Mouse (Mus musculus) gastrocnemius, postnatal 25 days (tissue): Measurements from ENCODE around the gene Hmbs. TPM values are rescaled to one million over a fixed set of nuclear protein-coding genes. Genes with fewer than 3 reads are reported as not detected.
"Not testable (repeated sequence)": the region's sequence is repeated elsewhere in the genome, so short reads cannot be mapped to it uniquely, and the experiment has no call there.

Source experiments
- DNase-seq: peaks from one replicate; pipeline ENCODE4 v3.0.0; 2022
- total RNA-seq, 2 experiments: library from RNA; stranded (reverse); gene quantifications; 1 replicate in 1 of 2; 2 replicates in 1 of 2; pipeline ENCODE4 v1.2.3; 2021

Gene Hmbs
- total RNA-seq, 2 experiments from 2014 or later, result 20.3 to 24.3 TPM

DNA sequence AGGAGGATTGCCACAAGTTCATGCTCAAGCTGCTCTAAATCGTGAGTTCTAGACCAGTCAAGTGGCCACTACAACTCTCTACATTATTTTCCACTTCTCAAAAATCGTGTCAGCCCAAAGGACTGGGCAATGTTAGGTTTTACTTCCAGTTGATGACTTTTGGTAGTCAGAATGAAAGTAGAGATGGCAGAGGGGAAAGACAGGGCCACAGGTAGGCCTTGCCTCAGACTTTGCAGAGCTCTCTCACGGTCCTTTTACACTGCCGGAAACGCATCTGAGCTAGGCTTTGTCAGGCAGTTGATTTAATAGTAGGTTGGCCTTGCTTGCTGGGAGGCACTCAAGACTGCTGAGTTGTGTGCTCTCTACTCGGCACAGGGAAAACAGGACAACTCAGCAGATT is 19.9 kb downstream of the Hmbs start:
- no peak for DNase-seq

DNA sequence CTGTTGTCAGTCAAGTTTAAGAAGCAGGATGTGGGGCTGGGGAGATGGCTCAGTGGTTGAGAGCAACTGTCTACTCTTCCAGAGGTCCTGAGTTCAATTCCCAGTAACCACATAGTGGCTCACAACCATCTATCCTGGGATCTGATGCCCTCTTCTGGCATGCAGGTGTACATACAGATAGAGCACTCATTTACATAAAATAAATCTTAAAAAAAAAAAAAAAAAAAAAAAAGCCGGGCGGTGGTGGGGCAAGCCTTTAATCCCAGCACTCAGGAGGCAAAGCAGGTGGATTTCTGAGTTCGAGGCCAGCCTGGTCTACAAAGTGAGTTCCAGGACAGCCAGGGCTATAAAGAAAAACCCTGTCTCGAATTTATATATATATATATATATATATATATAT is 20.4 kb downstream of the Hmbs start:
- not testable (repeated sequence) for DNase-seq

DNA sequence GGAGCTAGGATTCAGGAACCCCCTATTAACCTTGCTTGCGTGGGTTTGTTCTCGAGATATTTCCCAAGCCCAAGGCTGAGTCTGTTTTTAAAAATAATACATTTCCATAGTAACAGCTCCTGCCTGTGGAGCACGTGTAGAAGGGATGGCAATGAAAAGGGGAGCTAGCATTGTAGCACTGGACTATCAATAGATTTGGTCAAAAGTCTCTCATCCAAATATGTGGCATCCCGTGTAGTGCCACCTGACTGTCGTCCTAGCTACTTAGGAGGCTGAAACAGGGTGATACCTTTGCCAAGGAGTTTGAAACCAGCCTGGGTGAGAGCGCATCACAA is 23.3 kb downstream of the Hmbs start:
- no peak for DNase-seq

DNA sequence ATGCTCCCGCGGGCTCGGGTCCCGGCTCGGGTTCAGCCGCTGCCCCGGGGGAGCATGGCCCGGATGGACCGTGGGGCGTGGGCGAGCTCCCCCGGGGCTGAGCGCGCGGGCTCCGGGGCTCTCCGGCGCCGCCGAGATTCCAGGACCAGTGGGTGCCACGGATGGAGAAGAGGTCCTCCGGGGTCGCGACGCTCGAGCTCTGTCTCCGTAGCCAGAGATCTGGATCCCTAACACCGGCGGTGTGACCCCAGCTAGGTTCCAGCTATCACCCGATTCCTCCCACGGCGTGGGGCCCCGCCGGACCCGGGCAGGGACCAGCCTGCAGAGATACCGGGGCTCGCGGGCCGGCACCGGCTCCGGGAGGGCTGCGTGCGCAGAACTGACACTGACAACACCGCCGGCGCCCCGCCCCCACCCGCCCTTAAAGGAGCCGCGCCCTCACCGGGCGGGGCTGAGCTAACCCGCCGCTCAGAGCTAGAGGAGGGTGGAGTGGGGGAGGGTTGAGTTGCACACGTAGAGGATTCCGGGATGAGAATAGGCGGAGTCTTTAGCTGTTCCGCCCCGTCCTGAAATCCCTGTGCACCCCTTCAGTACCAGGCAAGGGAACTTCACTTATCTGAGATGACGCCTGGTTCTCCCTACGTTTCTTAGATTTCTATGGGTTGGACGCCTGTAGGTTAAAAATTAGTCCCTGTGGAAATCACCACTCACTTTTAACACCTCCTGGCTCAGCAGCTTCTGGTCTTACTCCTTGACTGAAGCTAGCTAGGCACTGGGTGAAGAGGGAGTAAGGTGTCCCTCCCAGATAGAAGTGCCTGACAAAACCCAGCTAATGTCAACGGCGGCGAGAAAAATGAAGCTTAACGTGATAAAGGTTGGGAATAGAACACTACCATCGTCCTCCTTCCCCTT is 23.9 kb downstream of the Hmbs start, which contains the start of gene C2cd2l:
Gene C2cd2l, minus strand, starts transcription at position 399 of the 912 bp plus-strand sequence.
- peak; percentile 93 for DNase-seq

DNA sequence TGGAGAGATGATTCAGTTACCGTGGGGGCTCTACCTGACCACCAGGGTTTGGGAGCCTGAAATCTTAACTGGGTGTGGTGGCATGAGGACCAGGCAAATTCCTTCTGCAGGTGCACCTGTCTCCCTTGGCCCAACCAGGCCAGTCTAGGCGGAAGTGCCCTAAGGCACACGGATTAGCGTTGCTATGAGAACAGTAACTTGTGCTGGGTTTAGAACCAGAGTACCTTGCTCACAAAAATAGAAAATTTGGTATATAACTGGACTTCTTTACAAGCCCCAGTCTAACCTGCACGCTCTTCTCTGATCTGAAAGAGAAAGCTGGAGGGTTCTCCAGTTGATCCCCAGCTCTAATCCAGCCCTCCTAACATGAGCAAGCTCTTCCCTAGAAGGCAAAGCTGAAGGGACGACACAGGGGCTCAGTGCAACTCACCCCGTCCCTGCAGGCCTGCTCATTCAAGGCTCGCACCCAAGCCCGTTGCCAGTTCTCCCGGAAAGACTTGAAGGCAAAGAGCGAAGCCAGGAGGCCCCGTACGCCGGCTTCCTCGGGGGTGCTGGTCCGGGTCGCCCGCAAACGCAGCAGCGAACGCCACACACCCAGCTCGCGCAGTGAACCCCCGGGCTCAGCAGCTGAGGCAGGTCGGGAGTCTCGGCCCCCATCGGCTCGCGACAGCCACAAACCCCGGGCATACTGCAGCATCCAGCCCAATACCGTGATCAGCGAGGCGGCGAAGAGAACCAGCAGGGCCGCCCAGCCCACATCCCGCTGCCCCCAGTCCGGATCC is 24.7 kb downstream of the Hmbs start:
- DNase-seq, result no peak

DNA sequence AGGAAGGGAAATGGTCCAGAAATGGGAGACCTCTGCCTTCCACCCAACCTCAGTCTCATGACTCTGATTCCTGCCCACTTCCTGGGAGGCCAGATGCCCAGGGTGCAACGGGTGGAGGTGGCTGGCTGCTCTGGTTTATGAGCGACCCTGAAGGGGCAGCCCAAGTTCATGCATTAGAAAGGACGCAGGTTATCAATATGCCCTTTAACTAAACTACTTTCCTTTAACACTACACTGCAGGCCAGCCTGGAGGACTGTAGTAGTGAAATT is 25.3 kb downstream of the Hmbs start:
- no peak for DNase-seq

DNA sequence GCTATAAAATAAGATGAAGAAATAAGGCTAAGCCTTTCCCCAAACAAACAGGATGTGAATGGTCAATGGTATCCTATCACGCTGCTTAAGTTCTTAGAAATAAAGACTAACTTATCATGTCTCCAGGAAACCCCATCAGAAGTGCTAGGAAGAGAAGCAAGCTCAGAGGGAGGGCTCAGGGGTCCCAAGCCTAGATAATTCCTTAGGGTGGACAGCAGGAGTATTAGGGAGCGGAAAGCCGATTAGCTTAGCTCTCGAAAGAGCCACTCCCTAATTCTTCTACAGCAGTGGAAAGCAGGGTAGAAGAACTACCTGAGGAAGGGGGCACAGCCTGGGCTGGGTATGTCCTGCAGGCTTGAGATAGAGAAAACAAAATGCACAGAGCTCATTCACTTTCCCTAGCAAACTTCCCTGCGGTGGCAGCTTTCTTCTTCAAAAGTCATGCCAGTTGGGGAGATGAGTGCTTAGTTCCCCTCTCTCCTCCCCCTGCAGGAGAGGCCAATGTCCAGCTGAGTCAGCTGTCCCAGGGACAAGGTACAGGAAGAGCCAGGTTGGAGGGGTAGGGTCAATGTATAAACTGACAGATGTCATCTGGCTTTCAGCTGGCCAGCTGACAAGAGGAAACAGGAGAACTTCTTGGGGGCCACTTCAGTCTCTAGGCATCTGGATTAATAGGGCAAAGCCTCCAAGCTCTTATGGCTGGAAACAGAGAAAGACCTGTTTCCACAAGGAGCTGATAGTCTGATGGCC is 25.8 kb downstream of the Hmbs start:
- DNase-seq, result no peak

DNA sequence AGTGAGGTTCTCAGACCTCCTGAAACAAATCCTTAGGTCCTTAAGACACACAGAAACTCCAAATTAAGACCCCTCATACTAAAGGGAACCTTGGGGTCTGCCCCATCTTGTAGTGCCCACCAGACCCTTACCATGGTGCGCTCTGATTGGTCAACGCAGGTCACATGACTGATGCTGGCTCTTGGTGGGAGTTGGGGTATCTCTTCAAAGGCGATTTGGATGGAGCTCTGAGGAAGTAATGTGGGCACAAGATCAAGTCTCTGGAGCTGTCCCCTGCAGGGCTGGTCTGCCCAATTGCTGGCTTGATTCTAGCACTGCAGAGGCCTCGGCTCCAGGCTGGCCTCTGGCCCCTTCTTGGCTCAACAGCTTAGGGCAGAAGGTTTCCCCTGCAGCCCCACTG is 26.6 kb downstream of the Hmbs start:
- no peak for DNase-seq

DNA sequence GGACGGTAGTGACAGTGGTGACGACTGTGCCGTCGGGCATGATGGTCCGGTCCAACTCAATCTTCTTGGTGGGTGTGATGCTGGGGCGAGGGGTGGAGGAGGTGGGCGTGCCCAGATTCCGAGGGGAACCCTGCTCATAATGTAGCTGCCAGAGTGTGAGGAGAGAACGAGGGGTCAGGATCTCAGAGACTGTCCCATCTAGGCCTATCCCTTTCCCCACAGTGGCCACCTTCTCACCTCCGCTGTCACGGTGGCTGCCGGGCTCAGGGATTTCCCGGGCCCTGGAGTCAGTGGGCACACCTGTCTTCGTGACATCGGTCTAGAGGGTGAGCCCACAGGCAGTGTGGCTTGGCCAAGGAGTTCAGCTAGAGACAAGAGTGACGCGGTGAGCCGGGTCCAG is 29.1 kb downstream of the Hmbs start:
- DNase-seq, result no peak

DNA sequence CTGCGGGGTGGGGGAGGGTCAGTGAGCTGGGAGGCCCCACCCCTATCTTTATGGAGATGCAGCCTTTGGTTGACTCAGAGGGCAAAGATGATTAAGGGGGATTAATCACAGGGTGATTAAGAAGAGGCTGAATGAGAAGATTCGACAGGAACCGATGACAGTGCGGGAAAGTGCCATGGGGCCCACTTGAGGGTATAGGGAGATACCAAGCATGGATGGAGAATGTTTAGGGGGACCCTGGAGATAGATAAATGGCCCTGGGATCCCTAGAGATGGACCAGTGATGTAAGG is 29.8 kb downstream of the Hmbs start:
- no peak for DNase-seq

DNA sequence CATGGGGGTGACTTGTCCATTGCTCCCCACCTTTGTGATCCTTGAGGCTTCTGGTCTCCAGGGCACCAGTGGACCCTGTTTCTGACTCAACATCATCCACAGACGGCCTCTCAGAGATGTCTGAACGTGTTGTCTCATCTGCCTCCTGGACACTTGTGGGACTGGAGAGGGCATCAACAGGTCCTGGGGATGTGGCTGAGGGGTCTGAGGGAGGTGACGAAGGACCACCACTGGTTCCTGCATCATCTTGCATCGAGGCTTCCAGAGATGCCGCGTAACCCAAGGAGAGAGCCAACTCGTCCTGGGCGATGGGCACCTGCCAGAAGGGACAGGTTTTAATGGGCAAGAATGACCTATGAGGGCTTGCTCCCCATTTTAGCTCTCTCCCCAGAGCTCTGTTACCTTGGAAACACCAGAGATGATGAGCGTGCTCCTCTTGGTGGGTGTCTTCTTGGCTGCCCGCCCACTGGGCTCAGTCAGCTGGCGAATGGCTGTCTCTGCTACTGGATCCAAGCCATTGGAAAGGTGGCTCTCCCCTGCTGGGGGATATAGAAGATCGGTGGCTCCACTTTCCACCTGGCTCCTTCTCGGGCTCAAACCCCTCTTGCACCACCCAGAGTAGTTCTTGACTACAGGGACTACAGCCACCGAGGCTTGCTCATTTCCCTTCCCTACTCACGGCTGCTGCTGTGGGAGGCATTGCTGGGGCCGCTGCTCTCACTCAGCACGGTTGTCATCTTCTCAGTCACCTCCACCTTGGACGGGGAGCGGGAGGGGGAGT is 30.4 kb downstream of the Hmbs start:
- no peak for DNase-seq

DNA sequence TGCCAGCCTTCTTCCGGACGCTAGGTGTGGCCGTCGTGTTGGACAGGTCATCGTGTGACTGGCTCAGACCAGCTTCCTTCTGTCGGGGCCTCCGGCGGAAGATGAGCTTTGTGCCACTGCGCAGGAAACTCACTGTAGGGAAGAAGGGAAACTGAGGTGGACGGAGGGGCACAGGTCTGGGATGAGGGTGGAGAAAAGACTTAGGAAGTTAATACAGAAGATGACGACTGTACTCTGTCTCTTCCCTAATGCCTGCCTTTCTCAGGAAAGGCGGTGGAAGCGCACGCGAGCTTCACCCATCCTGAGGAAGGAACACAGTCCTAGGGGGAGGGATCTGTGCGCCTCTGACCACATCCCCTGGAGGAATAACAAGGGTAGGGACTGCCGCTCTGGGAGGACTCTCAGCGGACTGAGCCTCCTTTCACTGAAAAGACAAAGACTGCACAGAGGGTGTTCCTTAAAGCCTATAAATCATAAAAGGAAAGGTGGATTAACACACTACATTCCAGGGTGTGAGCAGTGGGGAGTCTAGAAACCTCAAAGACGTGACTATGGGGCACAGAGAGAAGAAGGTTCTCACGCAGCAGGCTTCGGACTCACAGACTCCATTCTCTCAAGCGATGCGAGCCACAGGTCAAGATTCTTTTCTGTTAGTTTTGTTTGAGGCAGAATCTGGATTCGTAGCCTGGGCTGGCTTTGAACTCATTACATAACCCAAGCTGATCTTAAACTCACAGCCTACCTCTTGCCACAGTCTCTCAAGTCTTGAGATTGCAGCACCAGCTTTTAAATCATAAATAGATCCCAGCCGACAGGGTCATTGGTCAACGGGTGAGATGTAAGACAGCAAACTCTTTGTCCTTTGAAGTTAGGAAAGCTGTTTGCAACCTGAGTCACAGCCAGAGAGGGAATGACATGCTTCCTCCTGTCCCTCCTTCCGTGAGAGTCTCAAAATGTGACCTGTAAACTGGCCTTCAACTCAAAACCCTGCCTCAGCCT is 32.6 kb downstream of the Hmbs start:
- no peak for DNase-seq

DNA sequence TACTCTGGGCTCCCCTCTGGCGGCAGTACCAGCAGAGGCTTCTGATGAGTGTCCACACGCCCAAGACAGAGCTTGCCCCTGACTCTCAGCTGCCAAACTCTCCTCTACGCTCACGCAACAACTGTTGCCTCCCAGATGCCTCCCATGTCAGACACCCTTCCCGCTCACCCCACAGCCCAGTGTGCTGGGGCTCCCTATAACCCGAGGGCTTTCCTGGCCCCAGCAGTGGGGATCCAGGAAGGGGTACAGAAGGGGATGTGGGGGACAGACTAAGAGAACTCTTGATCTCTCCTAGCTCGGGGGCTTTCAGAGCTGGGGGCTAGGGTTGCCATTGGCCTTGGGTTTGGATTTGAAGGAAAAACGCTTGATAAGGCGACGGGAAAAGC is 33.3 kb downstream of the Hmbs start:
- no peak for DNase-seq

DNA sequence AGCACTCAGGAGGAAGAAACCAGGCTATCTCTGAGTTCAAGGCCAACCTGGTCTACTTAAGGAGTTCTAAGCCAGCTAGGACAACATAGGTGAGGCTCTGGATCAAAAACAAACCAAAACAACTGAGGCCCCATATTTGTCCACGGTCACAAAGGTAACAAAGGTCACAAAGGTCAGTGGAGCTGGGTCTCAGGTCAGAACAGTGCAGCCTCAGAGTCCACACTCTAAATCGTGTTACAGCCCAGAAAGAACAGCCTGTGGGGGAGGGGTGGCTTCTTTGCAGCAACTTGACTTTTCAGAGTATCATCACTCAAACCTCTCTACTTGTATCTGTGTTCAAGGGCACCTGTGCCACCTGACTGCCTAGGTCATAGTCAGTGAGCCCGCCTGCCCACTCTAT is 34.3 kb downstream of the Hmbs start:
- DNase-seq, result no peak

DNA sequence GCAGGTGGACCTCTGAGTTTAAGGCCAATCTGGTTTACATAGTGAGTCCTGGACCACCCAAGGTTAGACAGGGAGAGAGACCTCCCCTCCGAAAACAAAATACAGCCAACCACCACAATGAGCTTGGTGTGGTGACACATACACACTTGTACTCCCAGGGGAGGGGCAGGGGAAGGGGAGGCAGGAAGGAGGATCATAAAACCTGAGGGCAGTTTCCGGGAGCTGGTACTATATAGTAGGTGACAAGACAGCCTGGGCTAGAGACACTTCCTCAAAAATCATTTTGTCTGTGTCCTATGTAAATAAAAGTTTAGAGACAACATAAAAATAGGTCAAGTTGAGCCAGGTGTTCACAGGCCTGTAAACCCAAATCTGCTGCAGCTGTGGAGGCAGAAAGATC is 36.8 kb downstream of the Hmbs start:
- no peak for DNase-seq

DNA sequence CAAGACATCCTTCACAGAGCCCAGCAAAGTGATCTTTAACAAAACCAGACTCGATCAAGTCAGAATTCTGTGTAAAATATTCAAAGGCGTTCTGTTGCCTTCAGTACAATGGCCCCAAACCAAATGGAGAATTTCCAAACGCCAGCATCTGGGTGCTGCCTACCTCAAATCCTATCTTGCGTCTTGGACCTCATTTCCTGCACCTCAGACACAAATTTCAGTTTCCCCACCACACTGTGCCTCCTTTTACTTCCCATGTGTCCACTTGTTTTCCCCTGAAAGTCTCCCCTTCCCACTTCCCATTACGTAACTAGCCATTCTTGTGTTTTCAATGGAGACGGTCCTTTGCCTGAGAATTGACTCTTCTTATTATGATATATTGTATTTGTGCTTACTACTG is 37.5 kb downstream of the Hmbs start:
- no peak for DNase-seq

DNA sequence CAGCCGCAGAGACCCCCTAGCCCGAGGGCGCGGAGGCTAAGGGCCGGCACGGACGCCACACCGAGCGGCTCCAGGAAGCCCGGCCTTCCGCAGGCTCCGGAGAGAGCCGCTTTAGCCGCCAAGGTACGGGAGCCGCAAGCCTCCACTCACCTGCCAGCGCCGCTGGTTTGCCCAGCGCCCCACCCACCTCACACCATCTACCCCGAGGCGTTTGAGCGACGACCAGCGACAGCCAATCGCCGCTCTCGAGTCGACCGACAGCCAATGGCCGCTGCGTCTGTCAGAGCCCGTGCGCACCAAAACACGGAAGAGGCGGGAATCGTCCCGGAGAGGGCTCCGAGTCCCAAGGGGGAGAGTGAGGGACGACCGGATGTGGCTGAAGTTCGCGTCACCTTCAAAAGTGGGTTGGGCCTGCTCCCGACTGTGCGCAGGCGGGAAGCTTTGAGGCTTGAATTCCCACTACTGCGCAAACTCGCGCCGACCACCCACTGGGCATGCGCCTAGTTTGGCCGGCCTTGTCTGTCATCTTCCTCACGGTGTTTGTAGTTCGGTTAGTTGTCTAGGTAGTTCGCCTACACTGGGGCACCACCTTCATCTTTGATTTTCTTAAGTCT is 38.5 kb downstream of the Hmbs start, which contains the start of gene Hinfp:
Gene Hinfp, minus strand, starts transcription at position 206 of the 614 bp plus-strand sequence.
- peak; percentile 99 for DNase-seq

DNA sequence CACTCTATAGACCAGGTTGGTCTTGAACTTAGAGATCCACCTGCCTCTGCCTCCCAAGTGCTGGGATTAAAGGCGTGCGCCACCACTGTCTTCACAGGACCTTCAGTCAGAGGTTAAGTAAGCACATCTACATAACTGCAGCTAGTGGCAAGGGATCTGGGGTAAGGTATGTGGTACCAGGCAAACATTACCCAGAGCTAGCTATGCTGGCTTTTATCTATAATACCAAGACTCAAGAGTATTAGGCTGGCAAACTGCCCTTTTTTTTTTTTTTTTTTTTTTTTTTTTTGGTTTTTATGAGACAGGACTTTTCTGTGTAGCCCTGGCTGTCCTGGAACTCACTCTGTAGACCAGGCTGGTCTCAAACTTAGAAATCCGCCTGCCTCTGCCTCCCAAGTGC is 44.0 kb downstream of the Hmbs start:
- not testable (repeated sequence) for DNase-seq

DNA sequence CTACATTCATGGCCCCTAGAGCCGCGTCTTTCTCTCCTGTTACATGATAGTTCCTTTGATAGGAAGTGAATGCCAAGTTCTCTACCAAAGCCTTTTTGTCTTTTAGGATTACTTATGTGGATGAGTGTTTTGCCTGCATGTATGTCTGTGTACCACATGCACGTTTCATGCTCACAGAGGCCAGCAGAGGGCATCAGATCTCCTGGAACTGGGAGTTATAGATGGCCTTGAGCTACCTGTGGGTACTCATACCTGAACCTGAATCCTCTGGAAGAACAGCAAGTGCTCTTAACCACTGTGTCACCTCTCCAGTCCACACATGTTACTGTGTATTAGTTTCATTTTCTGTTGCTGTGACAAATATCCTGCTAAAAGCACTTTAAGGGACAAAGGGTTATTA is 51.5 kb downstream of the Hmbs start:
- no peak for DNase-seq

DNA sequence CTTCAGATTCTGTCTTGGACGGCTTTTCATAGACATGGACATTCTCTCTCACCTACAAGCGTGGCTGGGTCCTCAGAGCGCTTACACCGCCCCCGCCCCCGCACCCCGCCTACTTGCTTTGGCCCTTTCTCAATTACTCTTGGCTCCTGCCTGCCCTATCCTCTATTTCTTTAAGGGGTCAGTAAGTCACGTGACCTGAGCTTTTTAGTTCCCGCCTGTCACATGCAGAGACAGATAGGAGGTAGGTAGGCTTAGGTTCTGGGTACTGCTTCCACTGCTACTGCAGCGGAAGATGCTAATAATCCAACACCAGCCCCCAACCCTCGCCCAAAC is 55.1 kb downstream of the Hmbs start:
- DNase-seq, result no peak
